Mouse (Mus musculus): ENCODE measurements around the gene Tecta. TPM values are rescaled to one million over a fixed set of nuclear protein-coding genes. Genes with fewer than 3 reads are reported as not detected.

Gene Tecta
- polyA plus RNA-seq, 1 experiment from 2014 or later: 0.45 TPM

DNA sequence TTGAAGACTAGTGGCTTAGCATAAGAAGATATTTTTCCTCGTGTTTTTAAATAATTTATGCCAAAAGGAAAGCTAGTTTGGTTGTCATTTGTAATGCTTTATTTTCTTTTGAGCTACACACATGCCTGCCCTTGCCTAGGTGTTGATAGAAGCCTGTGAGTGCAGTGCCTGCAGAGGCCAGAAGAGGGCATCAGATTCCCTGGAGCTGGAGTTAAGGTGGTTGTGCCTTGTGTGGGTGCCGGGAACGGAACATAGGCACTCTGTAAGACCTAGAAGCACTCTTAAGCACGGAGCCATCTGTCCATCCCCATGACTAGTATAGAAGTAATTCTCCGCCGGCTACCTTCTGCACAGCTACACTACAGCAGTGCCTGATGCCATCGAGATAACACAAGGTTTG is 79.1 kb downstream of the Tecta start:
- 88% methylated on average over 7 of the region's 7 CpGs for WGBS
- Histone ChIP-seq H3K4me2 (no peak overlapping the region), H3K9me3 (ENCODE audit: control insufficient read depth, low read length) (no peaks in the 10 kb centered on the region), H3K9ac (ENCODE audit: low read length) (no peak overlapping the region), H3K36me3 (ENCODE audit: control insufficient read depth, insufficient read depth, low read length) (no peaks in the 10 kb centered on the region), H3K27me3 (ENCODE audit: control insufficient read depth, insufficient read depth, low read length) (no peaks in the 10 kb centered on the region), H3K4me3 (ENCODE audit: low read depth, low read length) (no peak overlapping the region), H3K4me1 (ENCODE audit: control insufficient read depth, insufficient read depth, low read length) (no peaks in the 10 kb centered on the region), H3K27ac (ENCODE audit: low read depth, low read length) (no peak overlapping the region)
- ATAC-seq (ENCODE audit: low FRiP score): no peak
- DNase-seq (ENCODE audit: low spot score, missing footprints): no peak

DNA sequence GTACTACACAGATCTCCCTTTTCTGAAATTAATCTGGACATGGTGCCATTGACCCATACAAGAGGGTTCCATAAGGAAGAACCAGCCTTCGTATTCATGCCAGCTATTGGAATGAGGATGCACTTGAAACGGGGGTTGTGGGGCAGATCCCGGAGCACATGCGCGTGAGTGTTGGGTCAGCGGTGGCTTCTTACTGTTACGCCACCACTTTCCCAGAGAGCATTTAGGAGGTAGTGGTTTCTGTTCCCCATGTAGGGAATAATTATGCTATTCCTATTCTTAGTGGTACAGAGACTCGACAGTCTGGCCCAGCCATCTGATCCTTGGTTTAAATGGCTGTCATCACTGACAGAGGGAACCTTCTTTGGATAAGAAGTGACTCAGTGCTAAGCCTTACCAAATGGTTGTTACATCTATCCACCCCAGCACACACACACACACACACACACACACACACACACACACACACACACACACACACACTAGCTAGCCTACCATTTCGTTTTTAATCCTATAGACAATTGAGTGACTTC is 81.2 kb downstream of the Tecta start:
- WGBS: 87% methylated on average over 9 of the region's 9 CpGs
- Histone ChIP-seq H3K9me3 (ENCODE audit: control insufficient read depth, low read length) (no peaks in the 10 kb centered on the region), H3K4me2 (no peak overlapping the region), H3K4me1 (ENCODE audit: control insufficient read depth, insufficient read depth, low read length) (no peaks in the 10 kb centered on the region), H3K27ac (ENCODE audit: low read depth, low read length) (no peak overlapping the region), H3K27me3 (ENCODE audit: control insufficient read depth, insufficient read depth, low read length) (no peaks in the 10 kb centered on the region), H3K9ac (ENCODE audit: low read length) (no peak overlapping the region), H3K4me3 (ENCODE audit: low read depth, low read length) (no peak overlapping the region), H3K36me3 (ENCODE audit: control insufficient read depth, insufficient read depth, low read length) (no peaks in the 10 kb centered on the region)
- no peak for ATAC-seq (ENCODE audit: low FRiP score)
- DNase-seq (ENCODE audit: low spot score, missing footprints): no peak

DNA sequence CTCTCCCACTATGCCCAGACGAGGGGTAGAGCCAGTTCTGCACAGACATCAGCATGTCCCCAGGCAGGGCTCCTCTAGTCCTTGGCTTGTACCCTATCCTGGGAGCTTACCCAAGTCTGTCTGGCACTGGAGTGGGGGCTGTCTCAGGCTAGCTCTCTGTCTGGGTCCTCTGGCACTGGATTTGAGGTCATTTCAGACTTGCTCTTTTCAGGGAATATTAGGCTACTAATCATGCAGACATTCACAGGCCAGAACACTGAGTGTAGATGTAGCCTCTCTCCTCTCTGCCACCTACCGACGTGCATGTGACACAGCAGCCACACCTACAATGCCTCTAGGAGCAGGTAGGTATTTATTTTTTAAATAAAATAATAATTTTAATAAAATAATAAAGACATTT is 82.4 kb downstream of the Tecta start:
- H3K9me3 ChIP-seq (ENCODE audit: control insufficient read depth, low read length): no peaks in the 10 kb centered on the region
- no peak overlapping the region for H3K4me2 ChIP-seq
- no peak for ATAC-seq (ENCODE audit: low FRiP score)
- no peaks in the 10 kb centered on the region for H3K27me3 ChIP-seq (ENCODE audit: control insufficient read depth, insufficient read depth, low read length)
- no peak overlapping the region for H3K4me3 ChIP-seq (ENCODE audit: low read depth, low read length)
- H3K9ac ChIP-seq (ENCODE audit: low read length): no peak overlapping the region
- H3K4me1 ChIP-seq (ENCODE audit: control insufficient read depth, insufficient read depth, low read length): no peaks in the 10 kb centered on the region
- DNase-seq (ENCODE audit: low spot score, missing footprints): no peak
- 62% methylated on average over 3 of the region's 3 CpGs for WGBS
- H3K27ac ChIP-seq (ENCODE audit: low read depth, low read length): no peak overlapping the region
- H3K36me3 ChIP-seq (ENCODE audit: control insufficient read depth, insufficient read depth, low read length): no peaks in the 10 kb centered on the region

DNA sequence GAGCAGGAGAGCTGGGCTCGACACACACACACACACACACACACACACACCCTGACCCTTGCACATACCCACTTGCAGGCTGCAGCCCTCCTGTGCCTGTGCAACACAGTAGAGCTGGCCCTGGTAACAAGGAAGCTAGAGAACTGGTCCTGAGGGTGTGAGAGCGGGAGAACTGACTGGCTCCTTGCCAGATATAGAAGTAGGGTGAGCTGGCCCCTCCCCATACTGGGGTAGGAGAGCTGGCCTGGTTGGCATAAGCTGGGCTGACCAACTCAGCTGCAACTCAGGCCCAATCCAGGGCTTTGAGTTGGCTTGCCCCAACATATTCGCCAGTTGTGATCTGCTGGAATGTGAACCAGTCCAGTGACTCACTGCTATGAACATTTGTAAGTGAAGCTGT is 83.9 kb downstream of the Tecta start:
- Histone ChIP-seq H3K36me3 (ENCODE audit: control insufficient read depth, insufficient read depth, low read length) (no peaks in the 10 kb centered on the region), H3K9ac (ENCODE audit: low read length) (no peak overlapping the region), H3K4me2 (no peak overlapping the region), H3K4me3 (ENCODE audit: low read depth, low read length) (no peak overlapping the region), H3K27me3 (ENCODE audit: control insufficient read depth, insufficient read depth, low read length) (no peaks in the 10 kb centered on the region), H3K4me1 (ENCODE audit: control insufficient read depth, insufficient read depth, low read length) (no peaks in the 10 kb centered on the region), H3K27ac (ENCODE audit: low read depth, low read length) (no peak overlapping the region), H3K9me3 (ENCODE audit: control insufficient read depth, low read length) (no peaks in the 10 kb centered on the region)
- DNase-seq (ENCODE audit: low spot score, missing footprints): no peak
- ATAC-seq (ENCODE audit: low FRiP score): no peak
- WGBS: 80% methylated on average over 3 of the region's 3 CpGs

DNA sequence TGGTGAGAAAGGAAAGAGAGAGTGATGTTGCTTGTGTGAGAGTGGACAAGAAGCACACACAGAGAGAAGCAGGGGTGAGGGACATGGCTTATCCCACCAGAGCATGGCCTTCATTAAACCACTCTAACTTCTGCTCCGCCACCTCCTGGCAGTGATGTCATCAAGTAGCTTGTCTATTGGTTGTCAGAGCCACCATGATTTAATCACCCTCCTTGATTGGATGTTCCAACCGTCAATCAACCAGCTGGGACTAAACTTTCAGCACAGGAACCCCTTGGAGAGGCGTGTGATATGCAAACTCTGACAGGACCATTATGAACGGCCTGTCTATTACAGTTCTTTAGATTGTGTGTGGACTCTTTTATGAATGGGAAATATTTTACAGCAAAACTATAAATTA is 84.8 kb downstream of the Tecta start:
- Histone ChIP-seq H3K36me3 (ENCODE audit: control insufficient read depth, insufficient read depth, low read length) (no peaks in the 10 kb centered on the region), H3K27me3 (ENCODE audit: control insufficient read depth, insufficient read depth, low read length) (no peaks in the 10 kb centered on the region), H3K9me3 (ENCODE audit: control insufficient read depth, low read length) (no peaks in the 10 kb centered on the region), H3K9ac (ENCODE audit: low read length) (no peak overlapping the region), H3K4me1 (ENCODE audit: control insufficient read depth, insufficient read depth, low read length) (no peaks in the 10 kb centered on the region), H3K4me3 (ENCODE audit: low read depth, low read length) (no peak overlapping the region), H3K4me2 (no peak overlapping the region), H3K27ac (ENCODE audit: low read depth, low read length) (no peak overlapping the region)
- peak; percentile 89 for DNase-seq (ENCODE audit: low spot score, missing footprints)
- WGBS: 67% methylated on average over 4 of the region's 4 CpGs
- ATAC-seq (ENCODE audit: low FRiP score): no peak

DNA sequence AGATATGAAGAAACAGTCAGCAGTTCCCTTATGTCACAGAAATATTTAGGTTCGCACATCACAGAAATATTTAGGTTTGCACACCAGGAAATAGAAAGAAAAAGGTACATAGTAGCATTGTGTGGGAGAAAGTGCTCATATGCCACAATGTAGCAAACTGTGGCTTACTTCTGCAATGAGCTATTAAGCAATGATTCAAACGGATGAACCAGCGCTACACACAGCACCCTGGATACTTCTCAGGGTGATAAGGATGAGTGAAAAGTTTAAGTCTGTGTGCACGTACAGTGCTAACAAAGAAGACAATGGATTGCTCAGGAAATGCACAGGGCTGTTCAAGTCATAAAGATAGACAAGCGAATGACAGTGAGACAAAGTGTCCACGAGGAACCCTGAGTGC is 85.3 kb downstream of the Tecta start:
- WGBS: 85% methylated on average over 6 of the region's 6 CpGs
- DNase-seq (ENCODE audit: low spot score, missing footprints): peak; percentile 86
- ATAC-seq (ENCODE audit: low FRiP score): no peak
- Histone ChIP-seq H3K9me3 (ENCODE audit: control insufficient read depth, low read length) (no peaks in the 10 kb centered on the region), H3K36me3 (ENCODE audit: control insufficient read depth, insufficient read depth, low read length) (no peaks in the 10 kb centered on the region), H3K9ac (ENCODE audit: low read length) (no peak overlapping the region), H3K27me3 (ENCODE audit: control insufficient read depth, insufficient read depth, low read length) (no peaks in the 10 kb centered on the region), H3K4me3 (ENCODE audit: low read depth, low read length) (no peak overlapping the region), H3K27ac (ENCODE audit: low read depth, low read length) (no peak overlapping the region), H3K4me1 (ENCODE audit: control insufficient read depth, insufficient read depth, low read length) (no peaks in the 10 kb centered on the region), H3K4me2 (no peak overlapping the region)

DNA sequence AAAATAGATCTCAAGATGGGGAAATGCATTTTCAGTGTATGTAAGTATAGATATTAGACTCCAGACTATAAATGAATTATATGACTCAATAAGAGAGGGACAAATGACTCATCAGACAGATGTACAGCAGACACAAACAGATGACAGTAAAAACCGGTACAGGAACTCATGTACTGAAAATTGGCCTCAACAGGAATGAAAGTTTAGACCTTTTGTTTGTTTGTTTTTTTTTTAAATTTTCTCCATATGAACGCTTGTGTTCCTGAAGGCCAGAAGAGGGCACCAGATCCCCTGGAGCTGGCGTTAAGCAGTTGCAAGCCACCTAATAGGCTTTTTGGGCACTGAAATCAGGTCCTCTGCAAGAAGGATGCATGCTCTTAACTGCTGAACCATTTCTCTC is 85.9 kb downstream of the Tecta start:
- Histone ChIP-seq H3K9me3 (ENCODE audit: control insufficient read depth, low read length) (no peaks in the 10 kb centered on the region), H3K27me3 (ENCODE audit: control insufficient read depth, insufficient read depth, low read length) (no peaks in the 10 kb centered on the region), H3K27ac (ENCODE audit: low read depth, low read length) (no peak overlapping the region), H3K4me2 (no peak overlapping the region), H3K9ac (ENCODE audit: low read length) (no peak overlapping the region), H3K36me3 (ENCODE audit: control insufficient read depth, insufficient read depth, low read length) (no peaks in the 10 kb centered on the region), H3K4me1 (ENCODE audit: control insufficient read depth, insufficient read depth, low read length) (no peaks in the 10 kb centered on the region), H3K4me3 (ENCODE audit: low read depth, low read length) (no peak overlapping the region)
- ATAC-seq (ENCODE audit: low FRiP score): no peak
- DNase-seq (ENCODE audit: low spot score, missing footprints): no peak
- 27% methylated on average over 3 of the region's 3 CpGs for WGBS

DNA sequence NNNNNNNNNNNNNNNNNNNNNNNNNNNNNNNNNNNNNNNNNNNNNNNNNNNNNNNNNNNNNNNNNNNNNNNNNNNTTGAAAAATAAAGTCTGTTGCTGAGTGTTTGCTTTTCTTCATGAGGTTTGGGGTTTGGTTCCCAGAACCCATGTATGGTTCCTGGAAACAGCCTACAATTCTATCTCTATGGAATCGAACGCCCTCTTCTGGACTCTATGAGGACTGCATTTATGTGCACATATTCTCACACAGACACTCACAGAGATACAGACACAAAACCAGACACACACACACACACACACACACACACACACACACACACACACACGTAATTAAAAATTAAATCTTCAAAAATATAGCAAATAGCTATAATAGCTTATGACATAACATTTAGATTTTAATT is 88.4 kb downstream of the Tecta start:
- no peak for DNase-seq (ENCODE audit: low spot score, missing footprints)
- Histone ChIP-seq H3K36me3 (ENCODE audit: control insufficient read depth, insufficient read depth, low read length) (no peaks in the 10 kb centered on the region), H3K4me2 (no peak overlapping the region), H3K9ac (ENCODE audit: low read length) (no peak overlapping the region), H3K4me1 (ENCODE audit: control insufficient read depth, insufficient read depth, low read length) (no peaks in the 10 kb centered on the region), H3K9me3 (ENCODE audit: control insufficient read depth, low read length) (no peaks in the 10 kb centered on the region), H3K27ac (ENCODE audit: low read depth, low read length) (no peak overlapping the region), H3K27me3 (ENCODE audit: control insufficient read depth, insufficient read depth, low read length) (no peaks in the 10 kb centered on the region), H3K4me3 (ENCODE audit: low read depth, low read length) (no peak overlapping the region)
- ATAC-seq (ENCODE audit: low FRiP score): no peak
- 88% methylated on average over 3 of the region's 3 CpGs for WGBS

DNA sequence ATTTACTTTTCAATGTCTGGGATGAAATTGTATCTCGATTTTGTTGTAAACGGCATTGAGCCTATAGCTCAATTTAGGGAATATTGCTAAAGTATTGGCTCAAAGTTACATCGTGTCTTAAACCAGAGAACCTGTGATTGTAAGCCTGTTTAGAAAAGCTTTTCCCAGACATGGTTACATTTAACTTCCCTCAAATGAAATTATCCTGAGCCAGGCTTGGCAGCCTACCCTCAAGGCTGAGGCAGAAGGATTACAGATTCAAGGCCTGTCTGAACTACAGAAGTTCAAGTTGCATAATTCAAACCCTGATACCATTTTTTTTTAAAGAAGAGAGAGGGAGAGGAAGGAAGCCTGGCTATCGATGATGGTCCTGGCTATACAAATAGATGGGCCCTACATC is 95.8 kb downstream of the Tecta start:
- H3K36me3 ChIP-seq (ENCODE audit: control insufficient read depth, insufficient read depth, low read length): no peaks in the 10 kb centered on the region
- no peaks in the 10 kb centered on the region for H3K27me3 ChIP-seq (ENCODE audit: control insufficient read depth, insufficient read depth, low read length)
- ATAC-seq (ENCODE audit: low FRiP score) (no peak), DNase-seq (ENCODE audit: low spot score, missing footprints) (no peak)
- WGBS: 90% methylated on average over 4 of the region's 4 CpGs
- H3K4me3 ChIP-seq (ENCODE audit: low read depth, low read length): no peak overlapping the region
- H3K9me3 ChIP-seq (ENCODE audit: control insufficient read depth, low read length): no peaks in the 10 kb centered on the region
- no peak overlapping the region for H3K4me2 ChIP-seq
- H3K4me1 ChIP-seq (ENCODE audit: control insufficient read depth, insufficient read depth, low read length): no peaks in the 10 kb centered on the region
- no peak overlapping the region for H3K27ac ChIP-seq (ENCODE audit: low read depth, low read length)
- H3K9ac ChIP-seq (ENCODE audit: low read length): no peak overlapping the region

All from midbrain, embryonic 11.5 days (tissue).